Mouse (Mus musculus) T-cell, adult 2 months (primary cell): ENCODE results near the gene Adgrg7.

Source experiments
- DNase-seq: peaks from one replicate; pipeline ENCODE4 v3.0.0; 2022; ENCODE audit warnings: low spot score

Adgrg7 gene

DNA sequence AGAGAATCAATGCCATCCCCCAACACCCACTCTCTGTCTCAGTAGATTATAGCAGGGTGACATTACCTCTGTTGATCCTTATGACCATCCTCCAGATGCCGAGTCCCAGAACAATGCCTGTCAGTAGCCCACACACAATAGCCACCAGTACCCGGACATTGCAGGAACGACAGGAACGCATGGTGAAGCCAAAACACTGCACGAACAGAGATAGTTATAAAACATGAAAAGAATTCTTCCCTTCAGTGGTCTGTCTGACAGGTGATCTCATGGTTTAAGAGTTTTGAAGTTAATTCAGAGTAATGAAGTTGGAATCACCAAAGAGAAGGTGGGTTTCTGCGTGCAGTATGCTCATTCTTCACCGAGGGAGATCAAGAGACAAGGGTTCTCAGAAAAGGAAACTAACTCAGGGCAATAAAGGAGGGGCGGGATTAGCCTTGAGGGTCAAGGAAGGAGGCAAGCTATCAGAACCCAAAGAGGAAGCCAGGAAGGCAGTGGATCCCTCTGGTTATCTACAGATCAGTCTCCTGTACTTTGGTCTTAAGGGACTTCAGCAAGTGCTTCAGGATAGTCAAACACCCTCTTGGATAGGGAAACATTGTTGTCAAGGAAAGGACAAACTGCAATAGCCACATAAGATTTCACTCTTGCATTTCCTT, at the start of gene Adgrg7:
Gene Adgrg7 (minus strand): TSS at position 375 of the 659 bp plus-strand sequence.
- no peak for DNase-seq

DNA sequence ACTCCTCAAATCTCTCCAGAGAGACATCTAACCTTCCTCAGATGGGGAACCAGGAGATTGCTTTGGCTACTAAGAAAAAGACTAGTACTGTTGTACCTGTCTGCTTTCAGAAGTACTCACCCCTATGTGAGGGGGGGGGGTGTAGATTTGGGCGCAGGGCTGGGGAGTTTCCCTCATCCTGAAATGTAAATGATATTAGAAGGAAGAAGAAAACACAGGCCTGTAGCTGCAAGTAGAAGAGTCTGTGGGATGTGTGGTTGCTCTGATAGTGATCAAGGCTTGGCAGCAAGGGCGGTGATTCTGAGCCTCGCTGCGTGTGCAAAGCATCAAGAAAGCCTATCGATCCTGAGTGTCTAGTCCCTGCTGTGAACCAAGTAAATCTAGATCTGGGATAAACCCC, 47.3 kb upstream of the Adgrg7 start:
- DNase-seq: no peak

DNA sequence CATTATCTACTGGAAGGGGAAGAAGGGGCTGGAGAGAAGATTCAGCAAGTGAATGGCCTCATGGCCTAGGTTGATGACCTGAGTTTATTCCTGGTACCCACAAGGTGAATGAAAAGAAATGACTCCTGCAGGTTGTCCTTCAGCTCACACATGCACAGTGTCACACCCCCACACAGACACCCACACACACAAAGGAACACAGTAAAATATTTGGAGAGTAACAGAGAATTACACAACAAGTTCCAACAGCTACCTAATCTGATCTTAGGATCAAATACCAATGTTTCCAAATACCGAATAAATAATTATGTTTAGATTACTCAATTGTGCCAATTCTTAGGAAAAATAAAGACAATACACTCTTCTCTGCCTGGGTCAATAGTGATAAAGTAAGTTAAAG, 37.7 kb upstream of the Adgrg7 start:
- no peak for DNase-seq

DNA sequence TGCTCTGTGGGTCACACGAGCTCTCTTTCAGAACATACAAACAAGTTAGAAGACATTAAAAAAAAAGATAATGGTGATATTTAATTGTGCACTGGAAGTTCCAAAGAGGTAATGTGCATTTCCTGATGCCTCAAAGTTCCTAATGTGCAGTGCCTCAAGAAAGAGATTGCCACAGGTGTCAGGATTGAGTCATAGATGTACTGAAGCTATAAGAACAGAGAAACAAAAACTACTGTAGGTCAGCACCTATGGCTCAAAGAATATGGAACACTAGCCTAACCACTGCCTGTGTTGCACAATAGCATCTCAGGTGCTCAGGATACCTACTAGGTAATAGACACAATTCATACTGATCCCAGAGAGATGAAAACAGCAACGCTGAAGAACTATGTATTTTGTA, 36.3 kb upstream of the Adgrg7 start:
- DNase-seq: no peak

DNA sequence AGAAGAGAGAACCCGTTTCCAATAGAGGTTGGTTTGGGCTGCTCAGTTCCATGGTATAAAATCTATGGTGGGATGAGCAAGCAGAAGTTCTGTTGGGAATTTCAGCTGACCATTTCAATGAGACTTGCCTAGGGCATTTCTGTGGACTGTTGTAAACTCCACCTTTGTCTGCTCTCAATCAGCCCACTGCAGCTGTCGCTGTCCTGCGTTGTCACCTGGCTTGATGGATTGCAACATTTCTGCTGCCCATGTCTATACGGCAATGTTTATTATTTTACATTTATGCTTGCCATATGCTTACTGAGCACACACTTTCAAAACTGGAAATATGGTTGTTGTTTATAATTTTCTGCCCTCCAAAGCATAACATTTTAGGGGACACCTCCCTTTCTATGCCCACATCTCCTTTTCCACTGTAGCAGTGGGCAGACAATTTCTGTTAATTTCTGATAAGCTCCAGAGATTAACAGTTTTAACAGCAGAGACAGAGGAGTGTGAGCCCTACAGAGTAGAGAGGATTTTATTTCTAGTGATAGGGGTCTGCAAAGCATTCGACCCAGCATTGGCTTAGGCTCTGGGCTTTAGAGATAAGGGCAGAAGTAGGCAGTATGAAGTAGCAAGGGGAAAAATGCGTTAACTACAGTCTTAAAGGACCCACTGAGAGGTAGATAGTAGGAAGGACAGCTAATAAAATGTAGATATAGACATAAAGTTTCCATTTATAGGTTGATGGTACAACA, 5.9 kb upstream of the Adgrg7 start:
- DNase-seq: no peak

DNA sequence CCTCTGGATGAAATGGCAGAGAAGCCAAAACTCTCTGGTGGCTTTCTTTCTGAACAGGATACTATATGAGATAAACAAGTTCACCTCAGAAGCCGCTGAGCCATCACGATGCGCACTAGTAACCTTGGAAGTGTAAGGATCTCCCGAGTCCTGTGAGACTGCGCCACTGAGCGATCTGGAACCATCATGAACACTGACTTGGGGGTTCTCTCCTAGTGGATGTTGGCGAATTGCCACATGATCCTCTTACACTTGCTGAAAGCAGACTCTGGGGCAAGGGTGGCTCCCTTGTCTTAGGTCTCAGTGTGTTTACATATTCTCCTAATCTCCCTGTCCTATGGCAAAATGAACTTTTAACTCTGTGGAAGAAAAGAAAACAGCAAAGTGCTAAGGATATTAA, 5.3 kb upstream of the Adgrg7 start:
- no peak for DNase-seq

DNA sequence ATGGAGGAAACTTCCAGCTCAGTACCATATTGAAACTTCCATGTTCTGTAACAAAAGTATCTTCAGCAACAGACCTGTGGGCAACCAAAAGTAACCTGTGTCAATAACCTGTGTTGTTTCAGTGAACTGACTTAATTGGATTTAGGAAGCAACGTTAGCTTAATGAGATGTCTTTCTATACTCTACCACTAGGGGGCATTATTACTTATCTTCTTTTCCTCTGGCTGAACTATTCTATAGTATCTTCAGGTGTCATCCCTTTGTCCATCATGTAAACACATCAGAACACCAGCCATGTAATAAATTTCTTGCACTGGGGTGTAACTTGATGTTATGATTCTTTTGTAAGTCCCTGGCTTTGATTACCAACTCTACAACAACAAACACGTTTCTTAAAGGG, 4.8 kb upstream of the Adgrg7 start:
- no peak for DNase-seq

DNA sequence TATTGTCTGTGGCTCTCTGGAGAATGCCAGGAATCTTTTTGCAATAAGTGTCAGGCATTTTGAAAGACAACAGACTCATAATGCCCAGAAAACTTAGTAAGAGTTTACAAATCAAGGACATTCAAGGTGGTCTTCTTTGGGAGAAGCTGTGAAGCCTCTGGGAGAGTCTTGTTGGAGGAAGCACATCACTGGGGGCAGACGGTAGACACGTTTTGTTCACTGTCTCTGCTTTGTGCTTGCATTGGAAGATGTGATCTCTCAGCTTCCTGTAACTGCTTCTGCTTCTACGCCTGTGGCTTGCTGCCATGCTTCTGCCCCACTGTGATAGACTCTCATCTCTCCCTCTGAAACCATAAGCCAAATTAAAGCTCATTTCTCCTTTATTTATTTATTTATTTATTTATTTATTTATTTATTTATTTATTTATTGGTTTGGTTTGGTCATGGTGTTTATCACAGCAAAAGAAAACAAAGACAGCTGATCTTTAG, 3.9 kb upstream of the Adgrg7 start:
- DNase-seq: no peak

DNA sequence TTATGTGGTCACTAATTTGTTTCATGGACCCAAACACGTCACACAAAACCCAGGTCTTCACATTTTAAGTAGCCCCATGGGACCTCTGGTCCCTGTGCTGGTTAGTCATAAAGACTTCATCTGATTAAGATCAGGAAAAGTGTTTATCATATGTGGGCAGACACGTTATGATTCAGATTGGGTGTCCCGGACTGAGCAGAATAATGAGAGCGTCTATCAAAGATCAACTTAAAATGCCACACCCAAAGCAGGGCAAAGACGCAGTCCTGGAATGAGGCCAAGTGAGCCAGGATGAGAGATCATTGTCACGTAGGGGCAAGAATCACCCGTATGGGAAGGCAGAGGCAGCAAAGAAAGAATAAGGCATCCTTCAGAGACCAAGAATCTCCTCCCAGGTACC, 3.2 kb upstream of the Adgrg7 start:
- no peak for DNase-seq

DNA sequence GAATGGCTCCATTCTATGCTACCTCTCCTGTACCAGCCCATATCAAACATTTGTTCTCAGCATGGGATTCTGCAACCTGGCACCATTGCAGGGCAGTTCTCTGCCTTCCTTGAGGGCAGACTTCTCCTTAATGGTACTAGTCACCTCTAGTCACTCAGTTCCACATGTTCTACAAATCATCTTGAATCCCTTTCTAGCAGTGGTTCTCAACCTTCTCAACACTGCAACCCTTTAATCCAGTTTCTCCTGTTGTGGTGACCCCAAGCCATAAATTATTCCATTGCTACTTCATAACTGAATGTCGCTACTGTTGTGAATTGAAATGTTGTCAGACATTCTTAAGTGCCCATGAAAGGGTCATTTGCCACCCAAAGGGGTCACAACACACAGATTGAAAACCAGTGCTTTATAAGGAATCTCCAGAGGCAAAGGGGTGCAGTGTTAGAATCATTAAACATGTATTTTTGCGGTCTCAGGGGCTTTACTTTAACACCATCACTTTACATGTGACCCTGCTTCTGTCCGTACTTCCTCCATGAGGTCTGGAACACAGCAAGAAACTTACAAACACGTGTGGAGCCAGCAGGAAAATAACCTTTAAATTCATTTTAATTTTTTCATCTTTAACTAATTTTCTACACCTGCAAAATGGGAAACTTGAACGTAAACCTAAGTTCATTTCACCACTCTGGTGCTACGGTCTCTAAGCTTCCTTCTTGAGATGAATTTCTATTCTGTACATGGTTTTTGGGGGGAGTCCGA, 1.1 kb downstream of the Adgrg7 start:
- DNase-seq: no peak

DNA sequence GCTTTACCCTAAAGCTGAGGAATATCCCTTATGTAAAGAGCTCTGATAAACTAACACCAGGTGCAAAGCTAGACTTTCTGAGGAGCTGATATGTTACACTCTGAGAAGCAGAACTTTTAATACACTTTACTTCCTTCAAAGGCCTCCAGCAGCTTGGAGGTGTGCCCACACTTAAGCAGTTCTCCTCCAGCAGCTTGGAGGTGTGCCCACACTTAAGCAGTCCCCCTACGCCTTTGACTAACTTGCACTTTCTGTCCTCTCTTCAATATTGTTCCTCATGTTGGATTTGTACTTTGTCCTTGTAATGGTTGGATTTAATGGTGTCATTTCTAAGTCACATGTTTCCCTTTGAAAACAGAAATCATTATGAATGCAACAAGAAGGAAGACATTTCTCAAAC, 1.9 kb downstream of the Adgrg7 start:
- DNase-seq: no peak

DNA sequence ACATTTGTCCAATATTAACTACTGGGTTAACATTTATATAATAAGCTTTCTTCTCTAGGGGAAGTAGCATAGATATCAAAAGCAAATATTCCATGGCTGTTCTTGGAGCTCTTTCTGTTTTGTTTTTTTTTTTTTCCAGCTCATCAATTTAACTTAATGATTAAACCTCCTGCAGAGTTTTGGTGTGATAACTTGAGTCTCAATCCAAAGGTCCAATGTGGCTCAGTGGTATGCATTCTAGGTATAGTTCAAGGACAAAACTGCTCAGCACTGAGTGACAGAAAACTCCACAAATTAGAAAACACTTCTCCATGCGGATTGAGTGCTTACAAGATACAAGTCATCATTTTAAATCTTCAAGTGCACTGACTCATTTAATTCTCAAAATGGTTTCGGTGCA, 9.7 kb downstream of the Adgrg7 start:
- DNase-seq: no peak

DNA sequence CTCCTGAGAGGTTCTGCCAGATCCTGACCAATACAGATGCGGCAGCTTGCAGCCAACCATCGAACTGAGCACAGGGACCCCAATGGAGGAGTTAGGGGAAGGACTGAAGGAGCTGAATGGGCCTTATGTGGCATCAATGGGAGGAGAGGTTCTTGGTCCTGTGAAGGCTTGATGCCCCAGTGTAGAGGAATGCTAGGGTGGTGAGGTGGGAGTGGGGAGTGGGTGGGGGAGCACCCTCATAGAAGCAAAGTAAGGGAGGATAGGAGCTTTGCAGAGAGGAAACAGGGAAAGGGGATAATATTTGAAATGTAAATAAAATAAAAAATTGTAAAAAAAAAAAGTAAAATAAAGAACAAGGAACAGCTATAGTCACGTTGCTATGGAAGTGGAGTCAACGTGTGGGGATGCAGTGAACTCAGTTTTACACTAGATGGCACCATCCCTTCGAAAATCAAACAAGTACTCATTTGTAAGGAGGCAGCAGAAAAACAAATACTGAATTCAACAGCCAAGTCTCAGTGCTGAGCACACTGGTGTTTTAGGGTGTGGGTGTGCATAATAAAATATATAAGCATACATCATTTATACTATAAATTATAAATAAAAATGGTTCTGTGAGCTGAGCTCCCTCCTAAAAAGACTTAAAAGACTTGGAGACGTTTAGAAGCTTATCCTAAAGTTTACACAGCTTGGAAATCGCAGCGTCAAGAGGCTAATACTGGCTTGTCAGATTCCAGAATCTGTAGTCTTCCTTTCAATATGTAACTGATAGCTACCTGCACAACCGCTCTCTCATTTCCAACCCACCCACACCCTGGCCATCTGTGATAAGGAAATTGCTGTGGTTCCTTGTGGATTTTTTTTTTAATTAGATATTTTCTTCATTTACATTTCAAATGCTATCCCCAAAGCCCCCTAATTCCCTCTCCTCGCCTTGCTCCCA, 24.2 kb downstream of the Adgrg7 start:
- no peak for DNase-seq

DNA sequence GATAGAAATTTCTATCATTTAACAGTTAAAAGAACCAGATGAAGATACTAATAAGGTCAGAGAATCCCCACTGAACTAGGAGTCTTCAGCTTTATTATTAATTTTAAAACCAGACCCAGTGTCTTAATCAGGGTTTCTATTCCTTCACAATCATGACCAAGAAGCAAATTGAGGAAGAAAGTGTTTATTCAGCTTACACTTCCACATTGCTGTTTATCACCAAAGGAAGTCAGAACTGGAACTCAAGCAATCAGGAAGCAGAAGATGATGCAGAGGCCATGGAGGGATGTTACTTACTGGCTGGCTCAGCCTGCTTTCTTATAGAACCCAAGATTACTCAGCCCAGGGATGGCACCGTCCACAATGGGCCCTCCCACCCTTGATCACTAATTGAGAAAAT, 66.6 kb downstream of the Adgrg7 start:
- DNase-seq: no peak

DNA sequence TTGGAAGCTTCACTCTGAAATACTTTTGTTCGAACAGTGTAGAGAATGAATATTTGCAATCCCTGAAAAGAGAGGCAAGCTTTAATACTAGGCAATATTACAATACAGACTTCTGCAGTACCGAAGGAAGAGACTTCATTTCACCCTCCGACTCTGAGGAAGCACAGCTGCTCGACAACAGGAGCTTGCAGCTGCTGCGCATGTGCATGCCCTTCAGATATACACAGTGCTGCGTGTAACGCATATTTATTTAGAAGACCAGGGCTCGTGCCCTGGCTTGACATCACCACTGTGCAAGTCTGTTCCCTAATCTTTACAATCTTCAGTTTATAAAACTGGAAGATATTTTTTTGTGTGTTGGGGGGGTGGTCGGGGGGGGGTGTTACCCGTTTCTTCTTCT, 70.7 kb downstream of the Adgrg7 start:
- DNase-seq: no peak

DNA sequence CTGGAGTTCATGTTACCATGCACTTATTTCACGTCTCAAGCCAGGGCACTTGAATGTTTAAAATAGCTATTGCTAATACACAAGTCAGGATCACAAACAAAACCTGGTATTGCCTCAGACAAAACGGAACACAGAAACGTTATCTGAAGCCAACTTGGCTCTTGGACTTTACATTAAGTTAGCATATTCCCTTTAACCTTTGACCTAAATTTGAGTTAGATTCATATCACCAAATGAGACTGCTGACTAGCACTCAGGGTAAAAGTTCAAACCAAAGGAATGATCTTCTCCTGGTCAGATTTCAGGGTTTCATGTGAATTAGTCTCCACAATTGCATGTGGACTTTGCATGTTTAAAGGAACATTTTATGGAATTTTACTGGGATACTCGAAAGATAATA, 73.3 kb downstream of the Adgrg7 start:
- DNase-seq: no peak

DNA sequence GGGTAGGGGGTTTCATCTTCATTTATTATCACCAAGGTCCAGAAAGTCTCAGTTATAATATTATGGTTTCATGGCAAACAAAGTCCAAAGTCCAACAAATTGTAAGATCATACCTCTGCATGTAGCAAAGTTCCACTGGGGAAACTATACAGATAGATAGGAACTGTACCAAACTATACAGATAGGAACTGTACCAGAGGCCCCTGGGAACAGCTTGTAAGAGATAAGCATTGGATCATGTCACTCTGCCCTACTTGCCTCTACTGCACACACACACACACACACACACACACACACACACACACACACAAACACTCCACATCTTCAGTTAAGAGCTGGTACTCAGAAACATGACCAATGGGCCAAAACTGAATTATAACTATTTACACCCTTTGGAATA, 76.6 kb downstream of the Adgrg7 start:
- DNase-seq: no peak

DNA sequence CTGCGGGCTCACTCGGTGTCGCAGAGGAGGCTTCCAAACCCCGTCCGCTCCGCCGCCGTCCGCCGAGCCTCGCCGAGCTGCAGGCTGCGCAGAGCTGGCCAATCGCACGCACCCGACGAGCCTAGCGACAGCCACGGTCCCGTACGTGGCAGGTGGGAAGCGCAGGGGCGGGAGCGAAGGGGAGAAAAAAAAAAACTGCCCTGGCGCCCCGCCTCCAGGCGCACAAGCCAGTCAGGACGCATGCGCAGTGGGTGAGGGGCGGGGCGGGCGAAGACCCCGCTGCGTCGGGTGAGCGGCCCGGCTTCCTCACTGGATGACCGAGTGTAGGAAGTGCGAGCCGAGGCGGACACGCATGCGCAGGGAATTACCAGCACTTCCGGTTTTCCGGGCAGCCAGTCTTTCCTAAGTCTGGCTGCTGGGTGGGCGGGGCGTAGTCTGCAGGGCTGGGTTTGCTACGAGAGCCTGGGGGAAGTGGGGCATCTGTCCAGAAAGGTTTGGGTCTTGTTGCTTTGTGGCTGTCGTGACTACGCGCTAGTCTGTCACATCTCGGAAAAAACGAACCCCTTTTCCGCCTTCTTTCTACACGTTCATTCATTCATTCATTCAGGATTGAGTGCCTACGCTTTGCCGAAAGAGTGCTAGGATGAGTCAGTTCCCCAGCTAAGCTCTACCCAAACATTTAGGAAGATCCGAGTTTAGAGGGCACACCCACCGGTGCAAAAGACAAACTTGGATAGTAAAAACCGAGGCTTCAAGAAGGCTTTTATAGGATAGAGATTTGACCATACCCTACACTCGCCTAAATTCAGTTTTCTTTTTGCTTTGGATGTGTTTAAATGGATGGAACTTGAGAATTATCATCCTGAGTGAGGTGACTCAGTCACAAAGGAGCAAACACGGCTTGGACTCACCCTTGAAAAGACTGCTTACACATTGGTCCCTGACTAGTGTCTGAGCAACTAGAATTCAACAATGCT, 78.1 kb downstream of the Adgrg7 start, which contains the start of gene Tfg:
Gene Tfg (minus strand): TSS at position 227 of the 977 bp plus-strand sequence.
- peak; percentile 96 for DNase-seq

DNA sequence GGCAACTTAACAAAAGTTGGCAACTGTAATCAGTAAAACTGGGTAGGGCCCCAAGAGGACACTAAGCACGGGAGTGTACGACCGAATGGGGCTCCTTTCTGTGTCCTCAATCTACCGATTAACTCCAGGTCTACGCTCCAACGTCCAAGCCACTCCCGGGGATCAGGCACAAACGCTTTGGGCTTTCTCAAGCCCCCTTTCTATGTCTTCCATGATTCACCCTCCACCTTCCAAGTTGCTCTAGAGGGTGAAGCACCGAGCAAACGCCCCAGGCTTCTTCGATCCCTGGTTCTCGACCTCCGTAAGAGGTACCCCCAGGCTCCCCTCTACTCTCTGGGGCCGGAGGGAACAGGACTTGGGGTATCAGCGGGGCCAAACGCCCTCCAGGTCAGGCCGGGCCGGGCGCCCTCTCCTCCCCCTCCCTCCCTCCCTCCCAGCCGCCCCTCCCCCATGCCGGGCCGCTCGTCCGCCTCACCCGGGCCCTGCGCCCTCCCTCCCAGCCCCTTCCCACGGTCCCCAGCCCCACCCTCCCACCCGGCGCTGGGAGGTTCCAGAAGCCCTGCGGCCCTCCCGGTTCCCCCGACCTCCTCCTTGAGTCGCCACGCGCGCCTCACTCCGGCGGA, 79.0 kb downstream of the Adgrg7 start:
- DNase-seq: peak; percentile 4

DNA sequence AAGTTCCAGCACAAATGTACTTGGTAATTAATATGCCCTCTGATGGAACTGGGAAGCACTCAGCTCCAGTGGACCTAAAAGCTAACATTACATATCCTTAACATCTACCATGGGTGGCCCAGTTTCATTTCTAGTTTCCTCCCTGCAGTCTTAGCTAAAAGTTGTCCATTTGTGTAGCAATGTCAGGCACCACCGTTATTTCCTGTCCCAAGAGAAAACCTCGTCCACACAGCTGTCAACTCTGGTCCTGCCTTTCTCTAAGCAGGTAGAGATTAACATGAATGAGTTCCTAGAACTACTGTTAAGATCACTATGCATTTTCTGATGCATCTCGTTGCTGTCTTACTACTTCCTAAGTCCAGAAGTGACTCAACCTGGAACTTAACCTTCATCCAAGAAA, 80.0 kb downstream of the Adgrg7 start:
- no peak for DNase-seq
